Mouse (Mus musculus): Measurements from ENCODE around the gene Cbl.

DNA sequence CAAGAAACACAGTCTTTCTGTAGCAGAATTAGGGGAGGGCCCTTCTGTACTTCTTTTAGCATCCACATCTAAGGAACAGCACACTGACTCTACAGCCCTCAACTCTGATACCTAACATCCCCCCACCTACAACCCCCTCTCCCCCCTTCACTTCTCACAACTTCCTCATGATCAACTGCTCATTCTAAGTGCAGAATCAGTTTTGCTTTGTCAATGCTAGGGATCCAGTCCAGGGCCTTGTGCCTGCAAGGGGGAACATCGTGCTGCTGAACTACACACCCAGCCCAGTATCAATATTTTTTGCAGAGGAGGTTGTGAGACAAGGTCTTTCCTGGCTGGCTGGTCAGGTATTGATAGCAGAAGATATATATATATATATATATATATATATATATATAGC lies 57.9 kb downstream of the Cbl start:
- TF ChIP-seq CTCF (IDR thresholded peaks at IDR 0.05; ENCODE audit: low read depth, low read length) = no peak
- TF ChIP-seq POLR2A (IDR thresholded peaks at IDR 0.05; ENCODE audit: extremely low read depth, insufficient read depth, low read length) = no peak

All from liver, adult 2 months (tissue).